Mouse (Mus musculus): ENCODE measurements around the gene Fnip1. TPM values are rescaled to one million over a fixed set of nuclear protein-coding genes. Genes with fewer than 3 reads are reported as not detected.

Fnip1 gene
- polyA plus RNA-seq, 1 experiment from 2014 or later = 12.6 TPM

- Histone ChIP-seq H3K4me2 (replicated peaks; ENCODE audit: low read depth, low read length) (no peak overlapping the region), H3K27me3 (ENCODE audit: control insufficient read depth, insufficient read depth, low read length) (no peaks in the 10 kb centered on the region), H3K36me3 (ENCODE audit: control insufficient read depth, insufficient read depth, low read length) (peaks cover 7% of the 10 kb centered on the region; the same call in 1 of the 2 replicates), H3K27ac (ENCODE audit: low read depth, low read length) (no peak overlapping the region), H3K4me1 (ENCODE audit: control insufficient read depth, insufficient read depth, low read length) (no peaks in the 10 kb centered on the region), H3K9ac (ENCODE audit: low read depth, low read length) (no peak overlapping the region), H3K4me3 (ENCODE audit: low read length) (no peak overlapping the region), H3K9me3 (ENCODE audit: control insufficient read depth, low read length) (no peaks in the 10 kb centered on the region)
- no peak for ATAC-seq (ENCODE audit: low FRiP score, low TSS enrichment)
- WGBS = 96% methylated on average over 3 of the region's 3 CpGs
These were observed 48.0 kb downstream of the Fnip1 start for GRCm38 (mm10) chr11:54486041-54486440.

GRCm38 (mm10) chr11:54491946-54492558, 54.1 kb downstream of the Fnip1 start:
- WGBS = 97% methylated on average over 1 of the region's 1 CpGs
- ATAC-seq (ENCODE audit: low FRiP score, low TSS enrichment) = no peak
- Histone ChIP-seq H3K27me3 (ENCODE audit: control insufficient read depth, insufficient read depth, low read length) (no peaks in the 10 kb centered on the region), H3K4me3 (ENCODE audit: low read length) (no peak overlapping the region), H3K27ac (ENCODE audit: low read depth, low read length) (no peak overlapping the region), H3K9ac (ENCODE audit: low read depth, low read length) (no peak overlapping the region), H3K36me3 (ENCODE audit: control insufficient read depth, insufficient read depth, low read length) (peaks cover 7% of the 10 kb centered on the region; the same call in 1 of the 2 replicates), H3K4me1 (ENCODE audit: control insufficient read depth, insufficient read depth, low read length) (no peaks in the 10 kb centered on the region), H3K9me3 (ENCODE audit: control insufficient read depth, low read length) (no peaks in the 10 kb centered on the region), H3K4me2 (replicated peaks; ENCODE audit: low read depth, low read length) (no peak overlapping the region)

- no peak overlapping the region for H3K4me2 ChIP-seq (replicated peaks; ENCODE audit: low read depth, low read length)
- WGBS = 82% methylated on average over 4 of the region's 4 CpGs
- no peak overlapping the region for H3K9ac ChIP-seq (ENCODE audit: low read depth, low read length)
- H3K27me3 ChIP-seq (ENCODE audit: control insufficient read depth, insufficient read depth, low read length) = no peaks in the 10 kb centered on the region
- H3K4me1 ChIP-seq (ENCODE audit: control insufficient read depth, insufficient read depth, low read length) = no peaks in the 10 kb centered on the region
- no peak overlapping the region for H3K4me3 ChIP-seq (ENCODE audit: low read length)
- no peak for ATAC-seq (ENCODE audit: low FRiP score, low TSS enrichment)
- H3K9me3 ChIP-seq (ENCODE audit: control insufficient read depth, low read length) = no peaks in the 10 kb centered on the region
- no peak overlapping the region for H3K27ac ChIP-seq (ENCODE audit: low read depth, low read length)
- peaks cover 8% of the 10 kb centered on the region; the same call in 1 of the 2 replicates for H3K36me3 ChIP-seq (ENCODE audit: control insufficient read depth, insufficient read depth, low read length)
These were observed 54.6 kb downstream of the Fnip1 start for GRCm38 (mm10) chr11:54492559-54492958.

- no peaks in the 10 kb centered on the region for H3K27me3 ChIP-seq (ENCODE audit: control insufficient read depth, insufficient read depth, low read length)
- H3K4me1 ChIP-seq (ENCODE audit: control insufficient read depth, insufficient read depth, low read length) = no peaks in the 10 kb centered on the region
- ATAC-seq (ENCODE audit: low FRiP score, low TSS enrichment) = no peak
- 84% methylated on average over 5 of the region's 5 CpGs for WGBS
- no peak overlapping the region for H3K9ac ChIP-seq (ENCODE audit: low read depth, low read length)
- no peak overlapping the region for H3K4me2 ChIP-seq (replicated peaks; ENCODE audit: low read depth, low read length)
- H3K36me3 ChIP-seq (ENCODE audit: control insufficient read depth, insufficient read depth, low read length) = peaks cover 35% of the 10 kb centered on the region
- H3K9me3 ChIP-seq (ENCODE audit: control insufficient read depth, low read length) = no peaks in the 10 kb centered on the region
- H3K27ac ChIP-seq (ENCODE audit: low read depth, low read length) = no peak overlapping the region
- H3K4me3 ChIP-seq (ENCODE audit: low read length) = no peak overlapping the region
These were observed 61.8 kb downstream of the Fnip1 start for GRCm38 (mm10) chr11:54499838-54500237.

- Histone ChIP-seq H3K4me1 (ENCODE audit: control insufficient read depth, insufficient read depth, low read length) (no peaks in the 10 kb centered on the region), H3K4me2 (replicated peaks; ENCODE audit: low read depth, low read length) (no peak overlapping the region), H3K36me3 (ENCODE audit: control insufficient read depth, insufficient read depth, low read length) (peaks cover 38% of the 10 kb centered on the region), H3K9ac (ENCODE audit: low read depth, low read length) (no peak overlapping the region), H3K27ac (ENCODE audit: low read depth, low read length) (no peak overlapping the region), H3K4me3 (ENCODE audit: low read length) (no peak overlapping the region), H3K27me3 (ENCODE audit: control insufficient read depth, insufficient read depth, low read length) (no peaks in the 10 kb centered on the region), H3K9me3 (ENCODE audit: control insufficient read depth, low read length) (no peaks in the 10 kb centered on the region)
- ATAC-seq (ENCODE audit: low FRiP score, low TSS enrichment) = no peak
- 91% methylated on average over 4 of the region's 4 CpGs for WGBS
These were observed 64.7 kb downstream of the Fnip1 start for GRCm38 (mm10) chr11:54502546-54503245.

GRCm38 (mm10) chr11:54513584-54513983, 75.6 kb downstream of the Fnip1 start:
- no peak for ATAC-seq (ENCODE audit: low FRiP score, low TSS enrichment)
- peaks cover 12% of the 10 kb centered on the region; the same call in 1 of the 2 replicates for H3K36me3 ChIP-seq (ENCODE audit: control insufficient read depth, insufficient read depth, low read length)
- H3K9me3 ChIP-seq (ENCODE audit: control insufficient read depth, low read length) = no peaks in the 10 kb centered on the region
- H3K27me3 ChIP-seq (ENCODE audit: control insufficient read depth, insufficient read depth, low read length) = no peaks in the 10 kb centered on the region
- H3K9ac ChIP-seq (ENCODE audit: low read depth, low read length) = no peak overlapping the region
- no peak overlapping the region for H3K4me2 ChIP-seq (replicated peaks; ENCODE audit: low read depth, low read length)
- no peak overlapping the region for H3K27ac ChIP-seq (ENCODE audit: low read depth, low read length)
- H3K4me3 ChIP-seq (ENCODE audit: low read length) = no peak overlapping the region
- H3K4me1 ChIP-seq (ENCODE audit: control insufficient read depth, insufficient read depth, low read length) = no peaks in the 10 kb centered on the region

- ATAC-seq (ENCODE audit: low FRiP score, low TSS enrichment) = no peak
- H3K9me3 ChIP-seq (ENCODE audit: control insufficient read depth, low read length) = no peaks in the 10 kb centered on the region
- peak overlapping the region; percentile 79 for H3K4me3 ChIP-seq (ENCODE audit: low read length)
- H3K9ac ChIP-seq (ENCODE audit: low read depth, low read length) = peak overlapping the region; percentile 61
- no peaks in the 10 kb centered on the region for H3K36me3 ChIP-seq (ENCODE audit: control insufficient read depth, insufficient read depth, low read length)
- no peaks in the 10 kb centered on the region for H3K27me3 ChIP-seq (ENCODE audit: control insufficient read depth, insufficient read depth, low read length)
- peak overlapping the region; percentile 73 for H3K4me2 ChIP-seq (replicated peaks; ENCODE audit: low read depth, low read length)
- WGBS = under 1% methylated on average over 18 of the region's 18 CpGs
- peaks cover 10% of the 10 kb centered on the region; the same call in 1 of the 2 replicates for H3K4me1 ChIP-seq (ENCODE audit: control insufficient read depth, insufficient read depth, low read length)
- H3K27ac ChIP-seq (ENCODE audit: low read depth, low read length) = peak overlapping the region; percentile 91
These were observed 84.0 kb downstream of the Fnip1 start for GRCm38 (mm10) chr11:54521927-54522528.

- WGBS = under 1% methylated on average over 73 of the region's 73 CpGs
- peak within 1 kb of the TSS; percentile 73 for H3K4me2 ChIP-seq (replicated peaks; ENCODE audit: low read depth, low read length)
- peak within 1 kb of the TSS; percentile 91 for H3K27ac ChIP-seq (ENCODE audit: low read depth, low read length)
- H3K9me3 ChIP-seq (ENCODE audit: control insufficient read depth, low read length) = no peaks in the 10 kb centered on the region
- no peaks in the 10 kb centered on the region for H3K27me3 ChIP-seq (ENCODE audit: control insufficient read depth, insufficient read depth, low read length)
- no peaks in the 10 kb centered on the region for H3K36me3 ChIP-seq (ENCODE audit: control insufficient read depth, insufficient read depth, low read length)
- peaks cover 10% of the 10 kb centered on the region; the same call in 1 of the 2 replicates for H3K4me1 ChIP-seq (ENCODE audit: control insufficient read depth, insufficient read depth, low read length)
- peak; percentile 97 for ATAC-seq (ENCODE audit: low FRiP score, low TSS enrichment)
- peak within 1 kb of the TSS; percentile 77 for H3K9ac ChIP-seq (ENCODE audit: low read depth, low read length)
- H3K4me3 ChIP-seq (ENCODE audit: low read length) = peak within 1 kb of the TSS; percentile 79
These were observed 84.8 kb downstream of the Fnip1 start, which contains the start of gene Rapgef6 for GRCm38 (mm10) chr11:54522529-54523430. Gene Rapgef6, plus strand, starts transcription at chr11:54522847.

Data from kidney, embryonic 14.5 days (tissue).